Mouse (Mus musculus): ENCODE results near the gene Arfgap1. TPM values are rescaled to one million over a fixed set of nuclear protein-coding genes. Genes with fewer than 3 reads are reported as not detected.

Gene Arfgap1
- 22.9 and 24.8 TPM in 2 replicates for polyA plus RNA-seq (2012; rRNA removed)

GRCm38 (mm10) chr2:180967010-180967763 is at the start of gene Arfgap1:
TSS of gene Arfgap1 (plus strand) at chr2:180967225.

GRCm38 (mm10) chr2:180920810-180921400 is 46.1 kb upstream of the Arfgap1 start, which contains the start of gene Ythdf1:
TSS of gene Ythdf1 (minus strand) at chr2:180920949.

GRCm38 (mm10) chr2:180928723-180929122 is 38.3 kb upstream of the Arfgap1 start, which contains the start of gene Birc7:
TSS of gene Birc7 (plus strand) at chr2:180929023.

GRCm38 (mm10) chr2:180954061-180955047 is 12.7 kb upstream of the Arfgap1 start, which contains the start of gene Nkain4:
TSS of gene Nkain4 (minus strand) at chr2:180954699.

GRCm38 (mm10) chr2:180986449-180986848 is 19.4 kb downstream of the Arfgap1 start, which contains the start of gene Col20a1:
TSS of gene Col20a1 (plus strand) at chr2:180986535.

Other genes starting within 250 kb of the Arfgap1 start
- 15.6 and 19.5 TPM in 2 replicates for gene Slc17a9, start 242.0 kb upstream of the Arfgap1 start, polyA plus RNA-seq (2012; rRNA removed)
- not detected in 2 replicates for gene Bhlhe23, start 190.3 kb upstream of the Arfgap1 start, polyA plus RNA-seq (2012; rRNA removed)
- 16.6 and 17.1 TPM in 2 replicates for gene Ythdf1, start 46.3 kb upstream of the Arfgap1 start, polyA plus RNA-seq (2012; rRNA removed)
- not detected in 2 replicates for gene Birc7, start 38.2 kb upstream of the Arfgap1 start, polyA plus RNA-seq (2012; rRNA removed)
- gene Nkain4, start 12.5 kb upstream of the Arfgap1 start, polyA plus RNA-seq (2012; rRNA removed), result 2.0 and 2.2 TPM in 2 replicates
- gene Col20a1, start 19.3 kb downstream of the Arfgap1 start, polyA plus RNA-seq (2012; rRNA removed), result 0.37 and 0.58 TPM in 2 replicates
- 1.4 and 5.0 TPM in 2 replicates for gene Chrna4, start 76.3 kb downstream of the Arfgap1 start, polyA plus RNA-seq (2012; rRNA removed)
- gene Kcnq2, start 168.1 kb downstream of the Arfgap1 start, polyA plus RNA-seq (2012; rRNA removed), result 0.01 and 0.02 TPM in 2 replicates
- 0.01 TPM in 1 of 2 replicates, not detected in the other for gene Eef1a2, start 189.8 kb downstream of the Arfgap1 start, polyA plus RNA-seq (2012; rRNA removed)
- 55.6 and 57.3 TPM in 2 replicates for gene Ppdpf, start 220.0 kb downstream of the Arfgap1 start, polyA plus RNA-seq (2012; rRNA removed)
- gene Ptk6, start 235.6 kb downstream of the Arfgap1 start, polyA plus RNA-seq (2012; rRNA removed), result 0.23 TPM in 2 replicates
- 0.46 and 0.74 TPM in 2 replicates for gene Srms, start 246.0 kb downstream of the Arfgap1 start, polyA plus RNA-seq (2012; rRNA removed)

Measured in liver, embryonic 18 days (tissue).